Mouse (Mus musculus) intestine, embryonic 15.5 days (tissue): ENCODE results near the gene Ptprf. TPM values are rescaled to one million over a fixed set of nuclear protein-coding genes. Genes with fewer than 3 reads are reported as not detected.
A peak's percentile ranks its signal among the peaks of the same experiment; 100 is the strongest.

Experiments used
- ATAC-seq: fragments of 200-750 bp; cut with Nextera tagmentation; 2 replicates; pipeline ENCODE4 v1.8.0; 2017; ENCODE audit warnings: moderate TSS enrichment, moderate library complexity
- H3K27ac ChIP-seq: fragments of 300-500 bp; sonication (generic); 2 replicates; pipeline ENCODE4 v1.5.1; 2015; ENCODE audit warnings: mild to moderate bottlenecking, inconsistent platforms
- H3K27me3 ChIP-seq: fragments of 300-500 bp; sonication (generic); replicated peaks from 2 replicates; pipeline ENCODE4 v1.6.1; 2015; ENCODE audit warnings: inconsistent platforms
- H3K36me3 ChIP-seq: fragments of 300-500 bp; sonication (generic); 2 replicates; pipeline ENCODE4 v1.6.1; 2015; ENCODE audit warnings: inconsistent platforms
- H3K4me1 ChIP-seq: fragments of 300-500 bp; sonication (generic); replicated peaks from 2 replicates; pipeline ENCODE4 v1.6.1; 2015; ENCODE audit warnings: inconsistent platforms
- H3K4me2 ChIP-seq: fragments of 300-500 bp; sonication (generic); replicated peaks from 2 replicates; pipeline ENCODE4 v1.6.1; 2015; ENCODE audit warnings: mild to moderate bottlenecking, inconsistent platforms
- H3K4me3 ChIP-seq: fragments of 300-500 bp; sonication (generic); replicated peaks from 2 replicates; pipeline ENCODE4 v1.5.1; 2015; ENCODE audit warnings: inconsistent platforms
- H3K9ac ChIP-seq: fragments of 300-500 bp; sonication (generic); 2 replicates; pipeline ENCODE4 v1.6.1; 2015; ENCODE audit warnings: inconsistent platforms
- H3K9me3 ChIP-seq: fragments of 300-500 bp; sonication (generic); 2 replicates; pipeline ENCODE4 v1.6.1; 2016; ENCODE audit warnings: inconsistent platforms
- WGBS: fragments of 180-500 bp; shearing (Covaris S2); methylation state at CpG from one replicate; pipeline ENCODE4 v1.1.7; 2015; 5-methylcytosine and 5-hydroxymethylcytosine counted together
- polyA plus RNA-seq: library from polyadenylated mRNA; unstranded; fragments of >200 nt; fragmentation: Nextera tagmentation; extraction: Ambion mirVana; gene quantifications from 2 replicates; pipeline ENCODE4 v1.2.1, GENCODE M21; 2015

Gene Ptprf
- polyA plus RNA-seq, 1 experiment from 2014 or later, result 57.7 TPM

GRCm38 (mm10) chr4:118179467-118180300 is 111.5 kb downstream of the Ptprf start, which contains the start of gene Kdm4a:
Kdm4a (minus strand) TSS chr4:118180043.
- Histone ChIP-seq H3K27me3 (no peaks in the 10 kb centered on the region), H3K4me3 (peak within 1 kb of the TSS; percentile 67), H3K27ac (peak within 1 kb of the TSS; percentile 91), H3K36me3 (peaks cover 12% of the 10 kb centered on the region), H3K9ac (peak within 1 kb of the TSS; percentile 79), H3K4me1 (peaks cover 6% of the 10 kb centered on the region), H3K4me2 (peak within 1 kb of the TSS; percentile 69), H3K9me3 (no peaks in the 10 kb centered on the region)
- under 1% methylated on average over 38 of the region's 38 CpGs for WGBS
- peak; percentile 100 for ATAC-seq

- no peak for ATAC-seq
- Histone ChIP-seq H3K4me1 (peaks cover 6% of the 10 kb centered on the region), H3K27ac (peak overlapping the region; percentile 91; the same call in 1 of the 2 replicates), H3K36me3 (peaks cover 18% of the 10 kb centered on the region), H3K27me3 (no peaks in the 10 kb centered on the region), H3K4me2 (peak overlapping the region; percentile 65), H3K4me3 (peak overlapping the region; percentile 67), H3K9ac (peak overlapping the region; percentile 79), H3K9me3 (no peaks in the 10 kb centered on the region)
- WGBS, result under 1% methylated on average over 12 of the region's 12 CpGs
These were observed 112.2 kb downstream of the Ptprf start for GRCm38 (mm10) chr4:118178952-118179466.

- no peak overlapping the region for H3K4me3 ChIP-seq
- H3K4me2 ChIP-seq, result no peak overlapping the region
- 96% methylated on average over 12 of the region's 12 CpGs for WGBS
- H3K9ac ChIP-seq, result no peak overlapping the region
- no peak overlapping the region for H3K27ac ChIP-seq
- no peak for ATAC-seq
- H3K4me1 ChIP-seq, result no peaks in the 10 kb centered on the region
- no peaks in the 10 kb centered on the region for H3K9me3 ChIP-seq
- no peaks in the 10 kb centered on the region for H3K27me3 ChIP-seq
- peaks cover 67% of the 10 kb centered on the region for H3K36me3 ChIP-seq
These were observed 118.7 kb downstream of the Ptprf start for GRCm38 (mm10) chr4:118172461-118172860.

- H3K9ac ChIP-seq, result no peak overlapping the region
- no peaks in the 10 kb centered on the region for H3K4me1 ChIP-seq
- no peaks in the 10 kb centered on the region for H3K9me3 ChIP-seq
- peaks cover 78% of the 10 kb centered on the region for H3K36me3 ChIP-seq
- H3K27me3 ChIP-seq, result no peaks in the 10 kb centered on the region
- 86% methylated on average over 9 of the region's 9 CpGs for WGBS
- no peak overlapping the region for H3K4me3 ChIP-seq
- ATAC-seq, result no peak
- no peak overlapping the region for H3K27ac ChIP-seq
- H3K4me2 ChIP-seq, result no peak overlapping the region
These were observed 120.2 kb downstream of the Ptprf start for GRCm38 (mm10) chr4:118171006-118171405.

GRCm38 (mm10) chr4:118162123-118162522 is 129.1 kb downstream of the Ptprf start:
- Histone ChIP-seq H3K27me3 (no peaks in the 10 kb centered on the region), H3K4me3 (no peak overlapping the region), H3K9me3 (no peaks in the 10 kb centered on the region), H3K9ac (no peak overlapping the region), H3K36me3 (peaks cover 85% of the 10 kb centered on the region), H3K27ac (no peak overlapping the region), H3K4me1 (no peaks in the 10 kb centered on the region), H3K4me2 (no peak overlapping the region)
- WGBS, result 96% methylated on average over 12 of the region's 12 CpGs
- no peak for ATAC-seq

Other genes with a start within 250 kb of the Ptprf start
- gene St3gal3, start 156.5 kb downstream of the Ptprf start, polyA plus RNA-seq, result 7.5 and 8.2 TPM in 2 replicates
- 24.7 and 25.2 TPM in 2 replicates for gene Kdm4a, start 111.4 kb downstream of the Ptprf start, polyA plus RNA-seq
- gene Szt2, start 117.9 kb upstream of the Ptprf start, polyA plus RNA-seq, result 4.4 and 5.1 TPM in 2 replicates
- gene Med8, start 117.9 kb upstream of the Ptprf start, polyA plus RNA-seq, result 102 and 103 TPM in 2 replicates
- 178 and 197 TPM in 2 replicates for gene Elovl1, start 136.7 kb upstream of the Ptprf start, polyA plus RNA-seq
- gene Cdc20, start 145.9 kb upstream of the Ptprf start, polyA plus RNA-seq, result 223 and 226 TPM in 2 replicates
- gene Mpl, start 166.1 kb upstream of the Ptprf start, polyA plus RNA-seq, result 0.30 and 0.31 TPM in 2 replicates
- 22.5 and 23.7 TPM in 2 replicates for gene Tie1, start 198.7 kb upstream of the Ptprf start, polyA plus RNA-seq
- gene 2610528J11Rik, start 235.6 kb upstream of the Ptprf start, polyA plus RNA-seq, result 73.5 and 80.3 TPM in 2 replicates